Mouse (Mus musculus): ENCODE data around the gene Vmn1r163.
"Not testable (repeated sequence)": the region's sequence is repeated elsewhere in the genome, so short reads cannot be mapped to it uniquely, and the experiment has no call there.

Gene Vmn1r163

DNA sequence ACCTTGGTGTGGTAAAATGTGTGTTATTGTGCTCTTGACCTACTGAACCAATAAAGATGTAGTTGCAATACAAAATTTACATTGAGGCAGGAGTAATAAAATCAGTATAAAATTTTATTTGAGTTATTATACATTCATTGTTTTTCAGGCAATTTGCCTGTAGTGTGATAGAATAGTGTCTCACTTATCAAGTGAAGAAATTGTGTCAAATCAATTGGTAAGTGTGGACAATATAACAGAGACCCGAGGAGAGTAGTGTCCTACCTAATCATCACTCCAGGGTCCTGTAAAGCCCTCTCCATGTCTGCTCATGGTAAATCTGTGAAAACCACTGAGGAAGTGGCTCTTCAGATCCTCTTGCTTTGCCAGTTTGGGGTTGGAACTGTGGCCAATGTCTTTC, at the start of gene Vmn1r163:
Gene Vmn1r163, plus strand, starts transcription at position 301 of the 400 bp plus-strand sequence.
- DNase-seq: not testable (repeated sequence)

DNA sequence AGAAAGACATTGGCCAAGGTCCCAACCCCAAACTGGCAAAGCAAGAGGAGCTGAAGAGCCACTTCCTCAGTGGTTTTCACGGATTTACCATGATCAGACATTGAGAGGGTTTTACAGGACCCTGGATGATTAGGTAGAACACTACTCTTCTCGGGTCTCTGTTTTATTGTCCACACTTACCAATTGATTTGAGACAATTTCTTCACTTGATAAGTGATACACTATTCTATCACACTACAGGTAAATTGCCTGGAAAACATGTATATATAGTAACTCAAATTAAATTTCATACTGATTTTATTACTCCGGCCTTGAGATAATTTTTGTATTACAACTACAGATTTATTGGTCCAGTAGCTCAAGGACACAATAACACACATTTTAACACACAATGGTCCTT, 35.5 kb upstream of the Vmn1r163 start, which contains the start of gene Gm4216:
Gene Gm4216, minus strand, starts transcription at position 101 of the 400 bp plus-strand sequence.
- DNase-seq: not testable (repeated sequence)

DNA sequence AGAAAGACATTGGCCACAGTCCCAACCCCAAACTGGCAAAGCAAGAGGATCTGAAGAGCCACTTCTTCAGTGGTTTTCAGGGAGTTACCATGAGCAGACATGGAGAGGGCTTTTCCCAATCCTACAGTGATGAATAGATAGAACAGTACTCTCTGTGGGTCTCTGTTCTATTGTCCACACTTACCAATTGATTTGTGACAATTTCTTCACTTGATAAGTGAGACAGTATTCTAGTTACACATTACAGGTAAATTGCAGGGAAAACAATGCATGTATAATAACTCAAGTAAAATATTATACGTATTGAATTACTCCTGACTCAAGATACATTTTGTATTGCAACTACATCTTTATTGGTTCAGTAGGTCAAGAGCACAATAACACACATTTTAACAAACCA, 12.0 kb downstream of the Vmn1r163 start, which contains the start of gene Gm8720:
Gene Gm8720, minus strand, starts transcription at position 101 of the 400 bp plus-strand sequence.
- DNase-seq: not testable (repeated sequence)

Measured in kidney, postnatal 10 days (tissue).